Mouse (Mus musculus) small intestine, adult 2 months (tissue): ENCODE results near the gene Wdr47.

Experiments
- CTCF ChIP-seq: fragments of 200-500 bp; IDR thresholded peaks from 2 replicates; pipeline ENCODE4 v1.5.1; 2012; ENCODE audit warnings: low read depth, mild to moderate bottlenecking, control low read depth, inconsistent platforms, low read length, moderate library complexity, mixed read lengths; ENCODE audit not compliant: insufficient replicate concordance, insufficient read length; ENCODE audit errors: extremely low read depth
- POLR2A ChIP-seq: fragments of 200-500 bp; IDR thresholded peaks from 2 replicates; pipeline ENCODE4 v1.6.1; 2012; ENCODE audit warnings: low read depth, mild to moderate bottlenecking, control low read depth, inconsistent platforms, low read length, moderate library complexity

- TF ChIP-seq CTCF: no peak
- no peak for TF ChIP-seq POLR2A
Measured at GRCm38 (mm10) chr3:108584580-108584979, 6.5 kb upstream of the Wdr47 start.
